Mouse (Mus musculus) common myeloid progenitor, adult 5-6 weeks (primary cell): ENCODE data around the gene Med27. TPM values are rescaled to one million over a fixed set of nuclear protein-coding genes. Genes with fewer than 3 reads are reported as not detected.

ENCODE experiments used
- ATAC-seq: replicated peaks from 2 replicates; pipeline ENCODE4 v1.8.0; 2016; ENCODE audit warnings: low read depth, mild to moderate bottlenecking, moderate TSS enrichment, inconsistent platforms; ENCODE audit not compliant: poor library complexity, severe bottlenecking
- total RNA-seq: library from RNA; stranded (forward); fragments of 200-1000, 187-1606 nt; gene quantifications from 2 replicates; pipeline ENCODE4 v1.2.3, GENCODE M21; 2017

Gene Med27
- 16.1 and 21.3 TPM in 2 replicates for total RNA-seq

DNA sequence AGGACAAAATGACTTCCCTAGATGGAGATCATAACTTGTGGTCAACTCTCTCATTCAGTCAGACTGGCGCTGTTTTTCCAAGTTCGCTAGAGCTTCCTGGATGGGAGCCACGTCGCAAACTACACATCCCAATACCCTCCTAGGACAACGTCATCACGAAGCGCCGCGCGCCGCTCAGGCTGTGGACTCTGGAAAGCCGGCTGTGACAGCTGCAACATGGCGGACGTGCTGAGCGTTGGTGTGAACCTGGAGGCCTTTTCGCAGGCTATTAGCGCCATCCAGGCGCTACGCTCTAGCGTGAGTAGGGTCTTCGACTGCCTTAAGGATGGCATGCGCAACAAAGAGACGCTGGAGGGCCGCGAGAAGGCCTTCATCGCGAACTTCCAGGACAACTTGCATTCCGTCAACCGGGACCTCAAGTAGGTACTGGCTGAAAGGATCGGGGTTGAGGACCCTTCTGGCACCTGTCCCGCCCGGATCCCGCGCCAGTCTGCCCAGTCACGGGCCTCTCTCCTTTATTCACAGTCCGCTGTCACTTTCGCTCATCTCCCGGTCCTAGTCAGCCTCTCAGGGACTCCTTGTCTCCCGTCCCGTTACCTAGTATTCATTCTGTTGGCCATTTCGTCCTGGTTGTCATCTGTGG lies at the start of gene Med27:
Gene Med27 (plus strand): TSS at position 191 of the 643 bp plus-strand sequence.
- peak; percentile 99 for ATAC-seq

DNA sequence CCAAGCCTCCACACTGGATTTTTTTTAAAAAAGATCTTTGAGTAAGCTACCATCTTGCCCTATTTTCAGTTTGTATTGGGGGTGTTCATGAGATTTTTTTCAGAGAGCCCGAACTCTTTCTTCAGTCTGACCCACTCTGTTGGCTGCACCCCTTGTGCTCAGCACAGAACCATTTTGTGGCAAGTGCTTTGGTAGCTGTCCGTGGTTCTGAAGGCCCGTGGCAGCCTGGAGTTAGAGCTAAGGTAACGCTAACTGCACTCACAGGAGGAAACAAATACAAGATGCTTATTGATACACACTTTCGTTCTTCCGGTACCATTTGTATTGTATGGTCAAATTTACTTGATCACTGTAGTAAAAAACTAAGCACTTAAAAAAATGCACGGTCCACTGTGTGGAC lies 36.7 kb upstream of the Med27 start:
- 0 out of 2 replicates have a peak, but pooled peaks have one; percentile 45 for ATAC-seq

DNA sequence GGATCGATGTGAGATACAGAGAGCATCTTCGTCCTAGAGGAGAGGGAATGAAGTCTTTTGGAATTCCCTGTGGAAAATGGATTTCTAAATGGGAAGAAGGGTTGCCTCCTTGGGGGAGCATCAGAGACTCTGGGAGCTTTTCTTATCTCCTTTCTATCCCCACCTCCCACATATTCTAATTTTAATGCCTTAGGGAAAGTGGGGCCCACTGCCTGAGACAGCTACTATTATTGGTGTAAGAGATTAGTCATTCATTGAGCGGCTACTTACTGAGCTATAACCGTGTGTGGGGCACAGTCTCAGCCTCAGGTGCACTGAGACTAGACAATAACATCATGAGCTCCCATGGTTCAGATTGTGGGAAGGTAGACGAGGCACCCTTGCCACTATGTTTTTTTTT lies 34.6 kb upstream of the Med27 start:
- no peak for ATAC-seq

DNA sequence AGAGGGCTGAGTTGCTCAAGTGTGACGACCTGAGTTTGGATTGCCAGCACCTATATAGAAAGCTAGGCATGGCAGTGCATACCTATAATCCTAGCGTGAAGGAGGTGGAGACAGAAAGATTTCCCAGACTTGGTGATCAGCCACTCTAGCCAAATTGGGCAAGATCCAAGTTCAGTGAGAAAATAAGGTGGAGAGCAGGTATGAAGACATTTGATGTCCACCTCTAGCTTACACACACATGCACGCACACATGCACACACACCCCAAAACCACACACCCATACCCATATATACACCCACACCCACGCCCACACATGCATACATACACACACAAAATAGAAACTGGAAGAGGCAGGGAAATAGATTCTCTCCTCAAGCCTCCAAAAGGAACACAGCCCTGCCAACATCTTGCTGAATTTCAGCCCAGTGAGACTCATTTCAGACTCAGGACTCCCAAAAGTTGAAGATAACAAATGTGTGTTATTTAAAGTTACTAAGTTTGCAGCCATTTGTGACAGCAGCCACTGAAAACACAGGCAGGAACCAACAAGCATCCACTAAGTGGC lies 28.6 kb upstream of the Med27 start:
- no peak for ATAC-seq

DNA sequence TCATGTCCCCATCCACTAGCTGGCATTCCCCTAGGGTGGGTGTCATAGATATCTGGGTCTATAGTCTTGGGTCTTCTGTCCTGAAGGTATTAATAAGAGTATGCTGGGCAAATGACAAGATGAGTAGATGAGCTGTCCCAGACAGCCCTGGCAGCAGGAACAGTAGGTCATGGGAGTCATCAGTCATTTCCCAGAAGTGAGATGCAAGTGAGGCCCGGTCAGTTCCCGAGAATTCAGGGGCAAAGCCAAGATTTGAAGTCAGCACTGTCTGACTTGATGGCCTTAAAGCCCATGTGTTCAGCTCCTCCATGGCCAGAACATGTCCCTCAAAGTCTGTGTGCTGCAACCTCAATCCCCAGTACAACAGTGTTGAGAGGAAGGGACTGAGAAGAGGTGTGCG lies 28.0 kb upstream of the Med27 start:
- ATAC-seq = no peak

DNA sequence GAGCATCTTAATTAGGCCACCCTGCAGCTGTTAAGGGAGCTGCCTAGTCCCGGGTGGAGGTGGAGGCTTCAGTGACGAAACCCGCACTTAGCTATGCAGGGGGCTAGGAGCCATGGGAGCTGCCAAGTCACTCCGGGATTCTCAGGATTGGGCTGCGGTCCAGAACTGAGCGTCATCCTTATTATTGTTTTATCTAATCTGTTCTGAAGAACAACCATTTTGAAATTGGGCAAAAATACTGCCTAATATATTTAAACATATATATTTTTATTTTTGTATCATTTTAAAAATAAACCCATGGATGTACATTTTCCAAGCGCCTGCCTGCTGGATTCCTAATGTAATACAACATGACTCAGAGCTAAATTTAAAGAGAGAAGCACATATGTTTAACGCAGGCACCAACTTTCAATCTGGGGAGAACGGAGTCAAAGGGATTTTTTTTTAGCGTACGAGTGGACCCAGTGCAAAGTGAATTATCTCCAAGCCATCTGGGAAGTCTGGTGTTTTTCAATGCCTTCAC lies 26.3 kb upstream of the Med27 start:
- ATAC-seq = no peak

DNA sequence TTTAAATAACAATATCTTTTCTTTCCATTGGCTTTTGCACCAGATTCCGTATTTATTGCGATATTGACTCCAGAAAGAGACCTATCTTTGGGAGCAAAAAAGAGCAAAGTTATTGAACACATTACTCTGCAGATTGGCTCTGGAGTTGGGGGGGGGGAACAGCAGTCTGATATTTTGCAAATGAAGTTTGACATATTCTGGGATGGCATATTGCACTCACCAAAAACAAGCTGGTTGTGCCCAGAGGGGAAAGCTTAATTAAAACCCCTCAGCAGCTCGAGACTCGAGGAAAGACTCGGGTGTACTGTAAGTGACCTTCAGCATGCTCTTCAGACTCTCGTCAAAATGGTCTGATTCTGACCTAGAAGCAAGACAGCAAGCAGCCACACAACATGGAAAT lies 25.8 kb upstream of the Med27 start:
- ATAC-seq = no peak

DNA sequence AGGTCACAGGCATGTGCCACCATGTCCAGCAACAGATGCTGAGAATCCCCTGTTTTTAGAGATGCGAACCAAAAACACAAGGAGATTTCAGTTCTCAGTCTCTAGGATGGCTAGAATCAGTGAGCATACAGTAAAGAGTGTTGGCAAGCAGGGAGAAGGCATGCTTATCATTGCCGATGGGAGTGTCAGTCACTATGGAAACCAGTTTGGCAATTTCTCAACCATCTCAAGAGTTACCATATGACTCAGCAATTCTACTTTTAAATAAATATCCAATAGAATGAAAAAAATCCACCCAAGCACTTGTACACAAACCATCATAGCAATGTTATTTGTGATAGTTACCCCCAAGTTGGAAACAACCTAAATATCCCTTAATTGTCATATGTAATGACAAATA lies 22.2 kb upstream of the Med27 start:
- no peak for ATAC-seq

DNA sequence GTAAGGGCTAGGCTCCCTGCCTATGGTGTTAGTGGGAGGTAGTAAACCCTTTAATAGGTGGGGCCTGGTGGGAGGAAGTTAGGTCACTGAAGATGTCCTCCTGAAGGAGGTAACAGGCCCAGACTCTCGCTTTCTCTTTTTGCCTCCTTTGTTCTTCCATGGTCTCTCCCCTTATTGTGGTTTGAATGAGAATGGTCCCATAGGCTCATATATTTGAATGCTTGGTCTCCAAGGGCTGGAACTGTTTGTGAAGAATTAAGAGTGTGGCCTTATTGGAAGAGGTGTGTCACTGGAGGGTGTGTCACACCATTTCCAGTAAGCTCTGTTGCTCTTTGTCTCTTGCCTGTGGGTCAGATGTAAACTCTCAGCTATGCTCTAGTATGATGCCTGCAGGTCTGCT lies 16.1 kb upstream of the Med27 start:
- ATAC-seq = no peak

DNA sequence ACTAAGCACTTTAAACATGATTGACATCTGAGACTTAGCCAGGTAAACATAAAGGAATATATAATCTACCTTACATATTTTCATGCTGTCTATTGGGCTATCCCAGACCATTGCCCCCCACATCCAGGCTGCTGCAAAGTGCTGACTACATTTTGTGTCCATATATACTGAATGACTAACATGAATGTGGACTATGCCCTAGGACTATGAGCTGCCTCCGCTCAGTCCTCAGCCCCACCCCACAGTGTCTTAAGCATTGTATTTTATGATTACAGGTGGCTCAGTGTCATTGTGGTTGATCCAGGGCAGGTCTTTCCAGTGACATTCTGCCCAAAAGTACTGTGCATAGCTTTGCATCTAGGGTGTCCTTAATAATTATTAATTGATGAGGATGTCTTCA lies 8.2 kb upstream of the Med27 start:
- no peak for ATAC-seq

DNA sequence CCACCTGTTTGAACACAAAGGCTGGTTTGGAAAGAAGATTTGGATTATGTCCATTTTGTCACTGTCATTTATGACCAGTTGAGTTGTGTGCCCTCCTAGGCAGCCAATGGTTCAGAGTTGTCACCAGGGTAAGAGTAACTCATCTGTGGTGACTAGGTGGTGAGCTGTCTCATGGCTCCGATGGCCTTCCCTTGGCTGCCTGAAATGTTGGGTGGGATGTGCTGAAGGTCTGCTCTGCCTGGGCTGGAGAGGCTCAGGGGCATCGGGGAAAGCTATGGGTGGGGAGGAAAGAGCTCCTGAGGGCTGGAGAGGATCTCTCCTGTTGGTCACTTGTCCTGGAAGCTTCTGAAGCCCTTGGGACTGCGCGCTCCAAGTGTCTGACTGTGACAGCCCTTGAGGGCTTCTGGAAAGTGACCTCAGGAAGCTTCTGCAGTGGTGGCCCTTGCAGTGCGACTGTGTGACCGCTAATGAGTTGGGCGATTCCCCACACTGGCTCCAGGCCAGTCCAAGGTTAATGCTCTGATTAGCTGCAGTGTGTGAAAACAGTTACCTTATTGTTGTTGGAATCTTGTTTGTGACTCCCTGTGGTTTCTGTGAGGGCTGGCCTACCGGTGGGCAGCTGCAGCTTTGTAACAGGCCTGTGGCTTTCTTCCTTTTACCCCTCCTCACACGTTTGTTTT lies 12.2 kb downstream of the Med27 start:
- ATAC-seq = no peak

DNA sequence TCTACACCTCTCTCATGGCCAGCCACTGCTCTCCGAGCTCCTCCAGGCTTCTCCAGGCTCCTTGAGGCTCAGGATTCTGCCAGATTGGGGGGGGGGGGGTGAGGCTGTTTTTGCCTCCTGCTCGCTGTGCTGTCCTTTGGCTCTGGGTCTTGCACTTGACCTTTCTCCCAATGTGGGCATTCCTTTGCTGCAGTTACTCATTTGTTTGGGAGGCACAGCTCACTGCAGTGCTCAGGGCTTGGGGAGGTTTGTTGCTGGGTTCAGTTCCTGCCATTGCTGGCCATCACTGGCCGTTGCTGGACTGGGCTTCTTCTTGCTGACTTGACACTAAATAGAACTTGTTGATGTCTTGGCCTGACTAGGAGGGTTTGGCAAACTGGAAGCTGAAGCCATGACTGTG lies 14.3 kb downstream of the Med27 start:
- no peak for ATAC-seq

DNA sequence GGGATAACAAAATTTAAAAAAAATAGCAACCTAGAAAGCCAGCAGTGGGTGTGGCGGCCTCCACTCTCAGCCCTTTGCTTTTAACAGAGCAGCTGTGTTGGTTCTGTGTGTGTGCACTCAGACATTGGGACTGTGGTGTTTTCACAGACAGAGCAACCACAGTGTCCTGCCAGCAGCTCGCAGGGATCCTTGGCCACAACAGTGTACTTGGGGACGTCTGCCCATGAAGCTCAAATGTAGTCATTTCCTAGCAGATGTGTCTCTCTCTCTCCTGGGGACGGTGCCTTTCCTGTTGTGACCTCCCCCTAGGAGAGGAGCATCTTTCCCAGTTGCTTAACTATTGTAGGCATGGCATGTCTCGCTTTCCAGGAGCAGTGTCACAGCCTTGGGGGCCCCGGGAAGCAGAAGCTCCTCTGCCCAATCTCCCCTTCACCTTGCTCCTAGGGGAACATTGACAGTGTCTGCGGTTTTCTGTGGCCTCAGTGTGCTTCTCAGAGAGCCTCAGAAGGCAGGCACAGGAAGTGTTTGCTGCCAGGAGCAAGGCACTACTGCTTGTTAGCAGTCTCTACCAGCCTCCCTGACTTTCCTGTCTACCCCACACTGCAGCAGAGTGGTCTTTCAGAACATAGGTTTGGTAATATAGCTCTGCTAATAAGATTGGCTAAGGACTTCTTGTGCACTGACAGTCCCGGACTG lies 18.5 kb downstream of the Med27 start:
- ATAC-seq = no peak

DNA sequence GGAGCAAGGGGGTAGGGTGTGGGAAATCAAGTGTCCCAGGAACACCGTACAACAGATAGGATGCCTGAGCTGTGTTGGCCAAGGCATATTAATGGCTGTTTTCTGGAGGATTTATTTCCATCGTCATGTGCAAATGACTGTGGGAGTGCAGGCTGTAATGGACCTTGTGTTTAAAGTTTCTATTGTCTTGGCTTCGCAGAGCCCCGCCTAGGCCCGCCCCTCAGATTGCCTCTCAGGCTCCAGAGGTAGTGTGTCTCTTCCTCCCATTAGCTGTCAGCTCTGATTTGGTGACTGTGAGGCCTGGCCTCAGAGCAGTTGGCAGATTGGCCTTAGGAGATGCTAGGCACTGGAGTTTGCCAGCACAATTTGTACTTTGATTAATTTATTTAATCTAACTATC lies 22.1 kb downstream of the Med27 start:
- ATAC-seq = no peak

DNA sequence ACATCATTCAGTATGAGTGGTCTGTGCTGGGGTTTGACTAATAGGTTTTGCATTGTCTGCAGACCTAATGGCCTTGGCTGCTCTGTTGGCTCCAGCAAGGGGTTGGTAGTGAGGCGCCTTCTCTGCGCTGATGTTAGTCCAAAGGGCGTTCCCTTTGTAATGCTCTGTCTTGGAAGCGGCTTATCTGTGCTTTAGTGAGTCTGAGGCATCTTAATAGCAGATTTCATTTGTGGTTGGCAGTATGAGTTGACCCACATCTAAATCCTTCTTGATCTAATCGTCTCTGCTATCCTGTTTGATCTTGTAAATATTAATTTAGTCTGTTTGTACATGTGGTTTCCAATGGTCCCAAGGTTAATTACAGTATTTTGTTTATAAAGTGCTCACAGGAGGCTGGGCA lies 25.6 kb downstream of the Med27 start:
- no peak for ATAC-seq

DNA sequence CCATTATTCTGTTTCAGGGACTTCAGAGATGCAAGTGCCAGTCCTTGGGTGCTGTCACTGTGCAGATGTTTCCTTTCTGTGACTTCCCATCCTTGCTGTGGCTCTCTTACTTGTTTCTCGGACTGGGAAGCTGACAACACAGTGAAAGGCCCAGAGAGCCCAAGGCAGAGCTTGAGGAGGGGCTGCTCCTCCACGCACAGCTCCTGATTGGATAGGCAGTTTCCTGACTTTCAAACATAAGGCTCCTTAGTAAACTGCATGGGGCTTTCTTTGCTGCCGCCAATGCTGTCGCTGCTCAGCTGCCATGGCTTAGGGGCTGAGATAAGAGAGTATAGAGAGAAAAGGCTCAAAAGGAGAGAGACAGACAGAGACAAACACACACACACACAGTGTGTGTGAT lies 35.1 kb downstream of the Med27 start:
- ATAC-seq = no peak

DNA sequence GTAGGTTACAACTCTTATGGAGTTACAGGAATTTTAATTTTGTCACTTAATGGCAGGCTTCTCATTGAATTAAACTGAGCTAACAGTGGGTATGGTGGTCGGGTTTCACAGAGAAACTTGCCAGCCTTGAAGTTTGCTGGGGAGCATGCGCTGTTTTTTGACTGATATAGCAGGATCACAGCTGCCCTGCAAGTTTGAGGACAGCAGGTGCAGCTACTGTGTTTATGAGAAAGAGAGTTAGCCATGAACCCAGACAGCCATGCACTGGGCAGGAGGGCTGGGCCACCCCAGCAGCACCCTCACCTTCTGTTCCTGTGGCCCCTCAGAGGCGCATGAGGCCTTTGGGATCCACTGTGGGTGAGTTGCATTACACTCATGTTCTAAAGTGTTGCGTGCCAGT lies 36.0 kb downstream of the Med27 start:
- no peak for ATAC-seq

DNA sequence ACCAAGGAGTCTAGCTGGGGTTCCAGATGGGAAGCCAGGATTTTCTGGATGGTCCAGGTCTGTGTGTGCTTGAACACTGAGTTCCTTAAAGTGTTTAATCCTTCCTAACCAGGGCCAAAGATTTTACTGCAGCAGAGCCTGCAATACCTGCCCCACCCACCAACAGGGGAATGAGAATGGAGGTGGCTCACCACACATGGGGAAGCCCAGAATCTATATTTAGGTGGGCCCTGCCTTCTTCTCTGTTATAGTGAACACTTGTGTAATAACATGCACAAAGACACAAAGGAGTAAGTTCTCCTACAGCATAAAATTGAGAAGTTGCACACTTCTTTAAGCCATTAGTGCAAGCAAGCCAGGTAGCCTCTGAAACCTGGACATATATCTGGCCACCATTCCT lies 36.5 kb downstream of the Med27 start:
- ATAC-seq = 0 out of 2 replicates have a peak, but pooled peaks have one; percentile 36

DNA sequence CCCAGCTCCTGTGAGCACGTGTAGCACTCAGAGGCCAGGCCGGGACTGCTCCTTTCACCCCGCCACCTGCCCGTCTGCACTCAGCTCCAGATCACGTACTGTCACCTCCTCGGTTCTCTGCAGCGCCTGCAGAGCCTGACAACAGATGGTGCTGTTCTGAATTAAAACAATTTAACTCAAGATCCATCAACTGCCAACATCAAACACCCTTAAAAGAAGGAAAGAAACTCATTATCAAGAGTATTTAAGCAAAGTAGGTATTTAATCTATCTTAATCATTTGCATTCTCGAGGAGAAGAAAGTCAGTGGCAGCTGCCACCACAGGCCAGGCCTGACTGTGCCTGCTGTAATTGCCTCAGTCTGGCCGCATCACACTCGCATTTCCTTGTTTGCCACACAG lies 38.8 kb downstream of the Med27 start:
- no peak for ATAC-seq

DNA sequence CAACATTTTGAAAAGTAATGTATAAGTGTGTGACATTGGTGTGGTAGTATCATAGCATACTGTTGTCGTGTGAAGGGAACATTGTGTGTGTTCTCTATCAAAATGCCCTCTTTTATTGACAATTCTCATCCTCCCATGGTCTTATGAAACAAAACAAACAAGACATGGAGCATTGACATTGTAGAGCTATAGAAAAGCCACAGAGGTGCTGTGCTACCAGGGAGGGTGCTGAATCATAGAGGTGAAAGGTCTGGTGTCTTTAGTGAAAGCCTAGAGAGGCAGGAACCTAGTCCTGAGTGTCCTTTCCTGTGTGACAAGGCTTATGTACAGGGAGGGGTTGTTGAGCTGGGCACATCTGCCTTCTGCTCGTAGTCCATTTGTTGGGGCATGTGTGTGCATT lies 40.6 kb downstream of the Med27 start:
- ATAC-seq = no peak

DNA sequence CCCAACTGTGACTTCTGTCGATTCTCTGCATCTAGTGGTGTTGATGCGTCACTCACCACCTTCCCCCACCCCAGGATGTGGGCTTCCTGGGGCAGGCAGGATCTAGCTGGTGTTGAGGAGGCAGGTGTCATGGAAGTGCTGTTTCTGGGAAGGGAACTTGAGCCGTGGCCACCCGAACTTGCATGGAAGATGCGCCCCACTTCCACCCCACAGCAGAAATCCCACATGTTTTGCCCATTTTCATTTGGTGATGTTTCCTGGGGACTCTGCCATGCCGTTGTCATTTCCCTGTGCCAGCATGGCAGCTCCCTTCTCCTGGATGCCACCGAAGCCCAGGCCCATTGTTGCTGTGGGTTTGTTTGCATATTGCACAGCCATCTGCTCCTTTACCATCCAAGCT lies 42.3 kb downstream of the Med27 start:
- ATAC-seq = no peak
